In the genomic region with DNA sequence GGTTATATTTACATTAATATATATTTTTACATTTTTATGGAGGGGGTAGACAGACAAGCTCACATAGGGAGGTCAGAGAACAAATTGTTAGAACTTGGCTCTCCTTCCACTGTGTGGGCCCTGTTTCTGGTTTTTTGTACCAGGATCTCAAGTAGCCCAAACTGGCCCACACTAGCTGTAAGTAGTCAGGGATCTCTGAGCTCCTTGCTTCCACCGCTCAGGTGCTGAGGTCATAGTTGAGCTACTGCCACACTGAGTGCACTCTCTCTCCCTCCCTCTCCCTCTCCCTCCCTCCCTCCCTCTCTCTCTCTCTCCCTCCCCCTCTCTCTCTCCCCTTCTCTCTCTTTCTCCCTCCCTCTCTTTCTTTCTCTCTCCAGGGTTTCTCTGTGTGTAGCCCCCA, we compare ENCODE assay signal across 36 mouse cellular contexts. TPM values are rescaled to one million over a fixed set of nuclear protein-coding genes. Genes with fewer than 3 reads are reported as not detected.
DNase-seq lines count a peak whose midpoint lies in the region; ATAC-seq lines count a peak whose summit lies in the region.
"Had no signal": no experiment of that assay in that cellular context is flagged by ENCODE, and none has a peak within 500 bp of the region (broad histone marks: within the 10 kb centered on the region; RNA-seq: fewer than 3 reads in every experiment).

No protein-coding gene starts in this region.

- peak; percentile 22; the same call in 1 of the 2 replicates for ATAC-seq in intestine, embryonic 16.5 days
- ATAC-seq in kidney, embryonic 16.5 days (ENCODE audit: low FRiP score, low TSS enrichment) = 0 out of 2 replicates have a peak, but pooled peaks have one; percentile 46
- peak; percentile 46 for ATAC-seq in liver, embryonic 16.5 days (ENCODE audit: low read depth)
- no peak for ATAC-seq in forebrain, embryonic 14.5 days
- ATAC-seq: forebrain, embryonic 16.5 days; midbrain, embryonic 15.5 days had no signal

- H3K36me3 ChIP-seq in intestine, embryonic 16.5 days (ENCODE audit: control insufficient read depth, insufficient read depth, low read length) = no peaks in the 10 kb centered on the region
- H3K36me3 ChIP-seq in kidney, embryonic 16.5 days (ENCODE audit: insufficient read depth, low read length) = no peaks in the 10 kb centered on the region
- H3K36me3 ChIP-seq in liver, embryonic 16.5 days (ENCODE audit: control insufficient read depth, insufficient read depth) = no peaks in the 10 kb centered on the region
- H3K36me3 ChIP-seq in forebrain, embryonic 14.5 days (ENCODE audit: control insufficient read depth, insufficient read depth, low read length) = no peaks in the 10 kb centered on the region
- H3K36me3 ChIP-seq: embryonic facial prominence, embryonic 13.5 days; forebrain, embryonic 10.5 days; G1E; heart, embryonic 13.5 days; limb, embryonic 12.5 days; liver, embryonic 13.5 days; lung, embryonic 15.5 days; midbrain, embryonic 10.5 days; midbrain, embryonic 15.5 days had no signal

- intact Hi-C loops in left cerebral cortex, postnatal 10 days (cut with DNase I) = no loop called here

- H3K4me2 ChIP-seq in intestine, embryonic 16.5 days (ENCODE audit: low read depth, low read length) = no peak overlapping the region
- no peak overlapping the region for H3K4me2 ChIP-seq in kidney, embryonic 16.5 days (replicated peaks; ENCODE audit: low read depth, low read length)
- no peak overlapping the region for H3K4me2 ChIP-seq in liver, embryonic 16.5 days (ENCODE audit: low read depth, low read length)
- H3K4me2 ChIP-seq in forebrain, embryonic 14.5 days (ENCODE audit: low read length) = no peak overlapping the region
- H3K4me2 ChIP-seq: embryonic facial prominence, embryonic 13.5 days; heart, embryonic 13.5 days; hindbrain, embryonic 14.5 days; limb, embryonic 12.5 days; liver, embryonic 13.5 days; lung, embryonic 15.5 days; midbrain, embryonic 15.5 days had no signal

- H3K4me3 ChIP-seq in intestine, embryonic 16.5 days (ENCODE audit: low read length) = no peak overlapping the region
- no peak overlapping the region for H3K4me3 ChIP-seq in kidney, embryonic 16.5 days (ENCODE audit: low read length)
- no peak overlapping the region for H3K4me3 ChIP-seq in liver, embryonic 16.5 days (ENCODE audit: low read depth, low read length)
- no peak overlapping the region for H3K4me3 ChIP-seq in forebrain, embryonic 14.5 days (ENCODE audit: low read depth, low read length)
- H3K4me3 ChIP-seq: embryonic facial prominence, embryonic 13.5 days; forebrain, embryonic 10.5 days; heart, embryonic 13.5 days; limb, embryonic 12.5 days; liver, embryonic 13.5 days; lung, embryonic 15.5 days; midbrain, embryonic 10.5 days; midbrain, embryonic 15.5 days had no signal

- no peaks in the 10 kb centered on the region for H3K9me3 ChIP-seq in intestine, embryonic 16.5 days (ENCODE audit: control insufficient read depth, low read length)
- no peaks in the 10 kb centered on the region for H3K9me3 ChIP-seq in kidney, embryonic 16.5 days (ENCODE audit: low read length)
- H3K9me3 ChIP-seq in liver, embryonic 16.5 days (replicated peaks; ENCODE audit: control insufficient read depth, low read length) = no peaks in the 10 kb centered on the region
- no peaks in the 10 kb centered on the region for H3K9me3 ChIP-seq in forebrain, embryonic 14.5 days (replicated peaks; ENCODE audit: control insufficient read depth, low read length)
- H3K9me3 ChIP-seq: embryonic facial prominence, embryonic 13.5 days; forebrain, embryonic 10.5 days; G1E; heart, embryonic 13.5 days; limb, embryonic 12.5 days; liver, embryonic 13.5 days; lung, embryonic 15.5 days; midbrain, embryonic 10.5 days; midbrain, embryonic 15.5 days had no signal

- 27% methylated on average over 1 of the region's 1 CpGs for whole genome bisulfite sequencing in intestine, embryonic 16.5 days
- WGBS in kidney, embryonic 16.5 days = 23% methylated on average over 1 of the region's 1 CpGs
- 56% methylated on average over 1 of the region's 1 CpGs for WGBS in liver, embryonic 16.5 days (ENCODE audit: insufficient replicate concordance)
- 29% methylated on average over 1 of the region's 1 CpGs for WGBS in forebrain, embryonic 14.5 days

- peak; percentile 69 for DNase-seq in kidney, adult 11 months
- DNase-seq in kidney, postnatal 10 days = no peak
- no peak for DNase-seq in left cerebral cortex, postnatal 10 days (ENCODE audit: extremely low spot score in 1 of 2, low spot score in 2 of 2)
- no peak for DNase-seq in testis, postnatal 14 days (ENCODE audit: low spot score)
- no peak for DNase-seq in forebrain, embryonic 14.5 days (ENCODE audit: low spot score)
- DNase-seq: adrenal gland, postnatal 36 days; cerebellum, adult 18-20 months; heart, postnatal 10 days; layer of hippocampus, adult 9-11 months; liver, embryonic 13.5 days; right cerebral cortex, postnatal 25 days; thymus, adult 2 months; thymus, postnatal 4 days had no signal

- no peaks in the 10 kb centered on the region for H3K27me3 ChIP-seq in intestine, embryonic 16.5 days (replicated peaks; ENCODE audit: control insufficient read depth, insufficient read depth, low read length)
- no peaks in the 10 kb centered on the region for H3K27me3 ChIP-seq in kidney, embryonic 16.5 days (ENCODE audit: insufficient read depth, low read length)
- no peaks in the 10 kb centered on the region for H3K27me3 ChIP-seq in liver, embryonic 16.5 days (ENCODE audit: control insufficient read depth, insufficient read depth, low read depth, low read length)
- H3K27me3 ChIP-seq in forebrain, embryonic 14.5 days (replicated peaks; ENCODE audit: control insufficient read depth, insufficient read depth, low read length) = no peaks in the 10 kb centered on the region
- H3K27me3 ChIP-seq: embryonic facial prominence, embryonic 13.5 days; heart, embryonic 13.5 days; limb, embryonic 12.5 days; liver, embryonic 13.5 days; lung, embryonic 15.5 days; midbrain, embryonic 15.5 days had no signal

- peaks cover 10% of the 10 kb centered on the region; the same call in 1 of the 2 replicates for H3K4me1 ChIP-seq in intestine, embryonic 16.5 days (ENCODE audit: control insufficient read depth, insufficient read depth, low read length)
- H3K4me1 ChIP-seq in kidney, embryonic 16.5 days (ENCODE audit: insufficient read depth, low read length) = peaks cover 25% of the 10 kb centered on the region
- peaks cover 15% of the 10 kb centered on the region for H3K4me1 ChIP-seq in liver, embryonic 16.5 days (ENCODE audit: control insufficient read depth, low read depth, low read length)
- no peaks in the 10 kb centered on the region for H3K4me1 ChIP-seq in forebrain, embryonic 14.5 days (ENCODE audit: control insufficient read depth, insufficient read depth, low read length)
- H3K4me1 ChIP-seq: midbrain, embryonic 10.5 days; midbrain, embryonic 15.5 days had no signal

- H3K27ac ChIP-seq in intestine, embryonic 16.5 days (ENCODE audit: low read length) = no peak overlapping the region
- peak overlapping the region; percentile 91 for H3K27ac ChIP-seq in kidney, embryonic 16.5 days (ENCODE audit: low read length)
- no peak overlapping the region for H3K27ac ChIP-seq in liver, embryonic 16.5 days (ENCODE audit: low read length)
- no peak overlapping the region for H3K27ac ChIP-seq in forebrain, embryonic 14.5 days (ENCODE audit: low read depth, low read length)
- H3K27ac ChIP-seq: embryonic facial prominence, embryonic 13.5 days; hindbrain, embryonic 14.5 days; limb, embryonic 12.5 days; midbrain, embryonic 10.5 days; midbrain, embryonic 15.5 days had no signal

- H3K9ac ChIP-seq in intestine, embryonic 16.5 days (ENCODE audit: low read depth, low read length) = no peak overlapping the region
- 0 out of 2 replicates have a peak overlapping the region, but pooled peaks have one; percentile 34 for H3K9ac ChIP-seq in kidney, embryonic 16.5 days (replicated peaks; ENCODE audit: low read length)
- no peak overlapping the region for H3K9ac ChIP-seq in liver, embryonic 16.5 days (ENCODE audit: low read depth, low read length)
- no peak overlapping the region for H3K9ac ChIP-seq in forebrain, embryonic 14.5 days (ENCODE audit: low read length)
- H3K9ac ChIP-seq: embryonic facial prominence, embryonic 13.5 days; heart, embryonic 13.5 days; hindbrain, embryonic 14.5 days; limb, embryonic 12.5 days; lung, embryonic 15.5 days; midbrain, embryonic 15.5 days had no signal

RNA-seq across cellular contexts. Expression of a gene that starts 8.3 kb away (rescaled TPM):
- polyA plus RNA-seq in intestine, embryonic 16.5 days (2015; fragmentation: Nextera tagmentation; extraction: Ambion mirVana) = 0.56 and 0.83 TPM in 2 replicates
- 1.2 and 2.4 TPM in 2 replicates for polyA plus RNA-seq in kidney, embryonic 16.5 days (2015; fragmentation: Nextera tagmentation; extraction: Ambion mirVana)
- polyA plus RNA-seq in liver, embryonic 16.5 days (2015; fragmentation: Nextera tagmentation; extraction: Ambion mirVana) = 1.1 and 1.4 TPM in 2 replicates
- total RNA-seq in left cerebral cortex, postnatal 10 days (2021) = not detected
- polyA plus RNA-seq in forebrain, embryonic 14.5 days (2014; fragmentation: Nextera tagmentation; extraction: Ambion mirVana) = not detected in 2 replicates
- total RNA-seq: common myeloid progenitor, adult 5-6 weeks; G1E; hematopoietic stem cell, adult 5-6 weeks; left cerebral cortex, adult 18-20 months; left cerebral cortex, postnatal 25 days; megakaryocyte progenitor cell, adult 5-6 weeks; neutrophil, adult 5-6 weeks had no signal
- polyA plus RNA-seq: brain, embryonic 14.5 days; forebrain, embryonic 16.5 days; G1E; heart, embryonic 13.5 days; hindbrain, embryonic 14.5 days; limb, embryonic 12.5 days; lung, embryonic 15.5 days; midbrain, embryonic 15.5 days; neural tube, embryonic 11.5 days had no signal

RNA-seq across cellular contexts. Expression of a gene that starts 41.7 kb away (rescaled TPM):
- polyA plus RNA-seq in intestine, embryonic 16.5 days (2015; fragmentation: Nextera tagmentation; extraction: Ambion mirVana) = 4.4 and 4.5 TPM in 2 replicates
- 55.3 and 56.8 TPM in 2 replicates for polyA plus RNA-seq in kidney, embryonic 16.5 days (2015; fragmentation: Nextera tagmentation; extraction: Ambion mirVana)
- polyA plus RNA-seq in liver, embryonic 16.5 days (2015; fragmentation: Nextera tagmentation; extraction: Ambion mirVana) = 10.4 and 11.4 TPM in 2 replicates
- total RNA-seq in left cerebral cortex, postnatal 10 days (2021) = not detected
- not detected in 2 replicates for polyA plus RNA-seq in forebrain, embryonic 14.5 days (2014; fragmentation: Nextera tagmentation; extraction: Ambion mirVana)
- total RNA-seq: common myeloid progenitor, adult 5-6 weeks; gastrocnemius, adult 8-10 months; heart, adult 8-10 months; hematopoietic stem cell, adult 5-6 weeks; left cerebral cortex, adult 18-20 months; left cerebral cortex, postnatal 25 days; megakaryocyte progenitor cell, adult 5-6 weeks had no signal
